Mouse (Mus musculus) E14TG2a.4 (cell line): ENCODE data around the gene Zbtb20.

Experiments used
- CTCF ChIP-seq: conservative IDR thresholded peaks from 2 replicates; pipeline ENCODE4 v1.5.1; 2014; ENCODE audit warnings: low read length
- NANOG ChIP-seq: IDR thresholded peaks from 2 replicates; pipeline ENCODE4 v1.6.1; 2014; ENCODE audit warnings: borderline replicate concordance, low read length, mixed read lengths

DNA sequence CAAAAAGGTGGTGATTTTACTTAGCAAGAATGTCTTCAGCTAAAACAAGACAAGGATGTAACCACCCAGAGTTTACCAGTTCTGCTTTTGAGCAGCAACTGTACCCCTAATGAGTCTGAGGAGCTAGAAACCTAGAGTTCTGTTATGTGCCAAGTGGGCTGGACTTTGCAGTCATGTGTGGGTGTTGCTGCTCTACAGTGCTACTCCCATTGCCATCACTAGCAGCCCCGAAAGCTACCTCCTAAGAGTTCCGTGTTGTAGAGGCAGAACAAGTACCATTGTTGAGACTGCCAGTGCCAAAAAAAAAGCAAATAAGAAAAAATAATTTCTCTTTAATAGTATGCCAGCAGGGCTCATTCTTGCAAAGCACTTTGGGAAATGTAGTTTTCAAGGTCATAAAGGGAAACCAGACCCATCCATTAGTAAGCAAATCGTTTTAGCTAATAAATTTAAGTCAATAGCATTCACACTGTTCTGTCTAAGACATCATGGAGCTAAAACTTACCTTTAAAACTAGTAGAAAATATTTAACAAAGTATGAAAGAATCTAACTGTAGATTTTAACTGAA is 21.5 kb downstream of the Zbtb20 start:
- TF ChIP-seq CTCF (no peak), NANOG (no peak)
